Mouse (Mus musculus) lung, embryonic 14.5 days (tissue): Measurements from ENCODE around the gene Plppr3. TPM values are rescaled to one million over a fixed set of nuclear protein-coding genes. Genes with fewer than 3 reads are reported as not detected.

Experiments used
- ATAC-seq: fragments of 200-750 bp; cut with Nextera tagmentation; 2 replicates; pipeline ENCODE4 v1.8.0; 2017; ENCODE audit warnings: mild to moderate bottlenecking, moderate TSS enrichment, moderate library complexity; ENCODE audit not compliant: insufficient read depth
- DNase-seq: peaks from one replicate; pipeline ENCODE4 v3.0.0-alpha.2; 2015
- H3K27ac ChIP-seq: fragments of 300-500 bp; sonication (generic); 2 replicates; pipeline ENCODE4 v1.5.1; 2014; ENCODE audit warnings: low read depth, mild to moderate bottlenecking, moderate library complexity
- H3K27me3 ChIP-seq: fragments of 300-500 bp; sonication (generic); 2 replicates; pipeline ENCODE4 v1.6.1; 2014; ENCODE audit warnings: low read length, control low read depth; ENCODE audit not compliant: insufficient read depth
- H3K36me3 ChIP-seq: fragments of 300-500 bp; sonication (generic); 2 replicates; pipeline ENCODE4 v1.6.1; 2014; ENCODE audit warnings: control low read depth; ENCODE audit not compliant: insufficient read depth
- H3K4me1 ChIP-seq: fragments of 300-500 bp; sonication (generic); 2 replicates; pipeline ENCODE4 v1.6.1; 2014; ENCODE audit warnings: antibody characterized with exemption, control low read depth; ENCODE audit not compliant: insufficient read depth
- H3K4me2 ChIP-seq: fragments of 300-500 bp; sonication (generic); 2 replicates; pipeline ENCODE4 v1.6.1; 2014; ENCODE audit warnings: mild to moderate bottlenecking
- H3K4me3 ChIP-seq: fragments of 300-500 bp; sonication (generic); 2 replicates; pipeline ENCODE4 v1.5.1; 2014; ENCODE audit warnings: low read depth, low read length
- H3K9ac ChIP-seq: fragments of 300-500 bp; sonication (generic); 2 replicates; pipeline ENCODE4 v1.6.1; 2014
- H3K9me3 ChIP-seq: fragments of 300-500 bp; sonication (generic); 2 replicates; pipeline ENCODE4 v1.6.1; 2016; ENCODE audit warnings: low read depth, low read length, control low read depth
- CTCF ChIP-seq: IDR thresholded peaks from 2 replicates; pipeline ENCODE4 v1.5.1; 2016; ENCODE audit warnings: antibody characterized with exemption, low read depth
- WGBS: fragments of 180-500 bp; shearing (Covaris S2); extraction: QIAGEN DNeasy Blood & Tissue Kit; methylation state at CpG from one replicate; pipeline ENCODE4 v1.1.7; 2014; 5-methylcytosine and 5-hydroxymethylcytosine counted together
- polyA plus RNA-seq: library from polyadenylated mRNA; unstranded; fragments of >200 nt; fragmentation: Nextera tagmentation; extraction: Ambion mirVana; gene quantifications from 2 replicates; pipeline ENCODE4 v1.2.1, GENCODE M21; 2014

Plppr3 gene
- polyA plus RNA-seq, 1 experiment from 2014 or later: 37.4 TPM

DNA sequence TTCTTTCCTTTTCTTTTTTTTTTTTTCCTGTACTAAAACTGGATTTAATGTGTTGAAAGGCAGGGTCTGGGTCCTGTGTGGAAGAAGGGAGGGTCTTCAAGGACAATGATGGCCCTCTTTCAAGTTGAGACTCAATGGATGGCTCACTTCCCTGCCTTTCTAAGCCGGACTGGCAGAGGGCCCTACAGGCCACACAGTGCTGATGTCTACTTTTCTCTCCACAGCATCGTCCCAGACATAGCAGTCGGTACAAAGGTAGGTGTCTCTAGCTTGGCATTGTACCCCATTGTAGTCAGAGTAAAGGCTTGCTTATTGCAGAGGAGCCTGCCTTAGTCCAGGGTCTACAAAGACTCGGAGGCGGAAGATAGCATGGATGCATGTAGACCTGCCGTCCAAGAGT, 18.2 kb downstream of the Plppr3 start:
- peak overlapping the region; percentile 100 for H3K27ac ChIP-seq
- DNase-seq (no peak), ATAC-seq (no peak)
- H3K4me2 ChIP-seq: peak overlapping the region; percentile 96
- H3K9ac ChIP-seq: peak overlapping the region; percentile 99
- H3K4me1 ChIP-seq: peaks cover 39% of the 10 kb centered on the region
- H3K36me3 ChIP-seq: peaks cover 60% of the 10 kb centered on the region
- H3K9me3 ChIP-seq: no peaks in the 10 kb centered on the region
- no peak for TF ChIP-seq CTCF
- 15% methylated on average over 6 of the region's 6 CpGs for WGBS
- H3K4me3 ChIP-seq: peak overlapping the region; percentile 99
- no peaks in the 10 kb centered on the region for H3K27me3 ChIP-seq

GRCm38 (mm10) chr10:79855558-79856184, 18.8 kb downstream of the Plppr3 start:
- WGBS: under 1% methylated on average over 10 of the region's 10 CpGs

DNA sequence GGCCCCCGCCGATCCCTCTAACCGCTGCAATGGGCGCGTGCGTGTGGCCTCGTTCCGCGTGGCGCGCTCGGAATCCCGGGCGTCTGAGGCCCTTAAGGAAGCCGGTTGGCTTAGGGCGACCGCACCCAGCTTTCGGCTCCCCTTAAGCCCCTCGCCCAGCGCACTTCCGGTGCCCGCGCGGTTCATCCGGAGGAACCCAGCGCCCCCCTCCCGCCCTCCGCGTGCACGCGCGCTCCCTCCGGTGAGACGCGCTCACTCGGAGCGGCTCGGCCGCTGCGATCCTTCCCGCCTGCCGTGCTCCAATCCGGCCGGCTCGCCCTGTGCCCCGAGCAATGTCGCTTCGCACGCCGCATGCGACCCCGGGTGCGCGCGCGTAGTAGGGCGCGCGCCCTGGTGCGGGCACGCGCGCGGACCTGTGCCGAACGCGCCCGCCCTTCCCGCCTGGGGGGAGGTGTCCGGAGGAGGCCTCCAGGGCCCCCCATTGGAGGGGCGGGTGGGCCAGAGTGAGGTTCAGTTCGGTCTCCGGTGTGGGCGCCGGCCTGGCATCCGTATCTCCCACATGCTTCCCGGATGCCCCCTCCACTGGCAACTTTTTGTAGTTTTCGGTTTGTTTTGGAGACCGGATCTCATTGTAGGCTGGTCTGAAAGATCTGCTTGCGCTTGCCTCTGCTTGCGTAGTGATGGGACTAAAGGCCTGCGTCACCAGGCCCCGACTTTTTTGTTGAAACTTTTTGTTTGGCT, 19.5 kb downstream of the Plppr3 start:
- Histone ChIP-seq H3K27ac (peak overlapping the region; percentile 100), H3K4me3 (peak overlapping the region; percentile 99), H3K36me3 (peaks cover 46% of the 10 kb centered on the region), H3K27me3 (no peaks in the 10 kb centered on the region), H3K4me1 (peaks cover 39% of the 10 kb centered on the region), H3K9ac (peak overlapping the region; percentile 99), H3K4me2 (peak overlapping the region; percentile 96), H3K9me3 (no peaks in the 10 kb centered on the region)
- DNase-seq (peak; percentile 84), ATAC-seq (peak; percentile 14)
- TF ChIP-seq CTCF: no peak
- WGBS: under 1% methylated on average over 83 of the region's 83 CpGs

More at GRCm38 (mm10) chr10:79855558-79856184, 18.8 kb downstream of the Plppr3 start:
- Histone ChIP-seq H3K4me3 (peak overlapping the region; percentile 99), H3K4me2 (peak overlapping the region; percentile 96), H3K4me1 (peaks cover 39% of the 10 kb centered on the region), H3K27ac (peak overlapping the region; percentile 100), H3K9ac (peak overlapping the region; percentile 99), H3K36me3 (peaks cover 53% of the 10 kb centered on the region), H3K27me3 (no peaks in the 10 kb centered on the region), H3K9me3 (no peaks in the 10 kb centered on the region)
- no peak for TF ChIP-seq CTCF
- peak; percentile 64 for DNase-seq
- ATAC-seq: no peak

GRCm38 (mm10) chr10:79853860-79854795, 20.3 kb downstream of the Plppr3 start, which contains the start of gene Ptbp1:
Gene Ptbp1 (plus strand): TSS chr10:79854427.
- DNase-seq (peak; percentile 100), ATAC-seq (peak; percentile 85)
- peak within 1 kb of the TSS; percentile 100 for H3K27ac ChIP-seq
- peaks cover 35% of the 10 kb centered on the region for H3K4me1 ChIP-seq
- H3K9ac ChIP-seq: peak within 1 kb of the TSS; percentile 99
- H3K27me3 ChIP-seq: no peaks in the 10 kb centered on the region
- under 1% methylated on average over 75 of the region's 75 CpGs for WGBS
- no peak for TF ChIP-seq CTCF
- H3K9me3 ChIP-seq: no peaks in the 10 kb centered on the region
- H3K4me3 ChIP-seq: peak within 1 kb of the TSS; percentile 99
- peak within 1 kb of the TSS; percentile 97 for H3K4me2 ChIP-seq
- peaks cover 38% of the 10 kb centered on the region for H3K36me3 ChIP-seq

- Histone ChIP-seq H3K9ac (peak overlapping the region; percentile 86), H3K27me3 (no peaks in the 10 kb centered on the region), H3K4me3 (peak overlapping the region; percentile 99), H3K9me3 (no peaks in the 10 kb centered on the region), H3K27ac (peak overlapping the region; percentile 100), H3K4me2 (peak overlapping the region; percentile 97), H3K36me3 (peaks cover 31% of the 10 kb centered on the region), H3K4me1 (peaks cover 34% of the 10 kb centered on the region)
- DNase-seq (peak; percentile 100), ATAC-seq (peak; percentile 67)
- TF ChIP-seq CTCF: no peak
- WGBS: 2% methylated on average over 15 of the region's 15 CpGs
These were observed 21.0 kb downstream of the Plppr3 start for GRCm38 (mm10) chr10:79853392-79853791.

DNA sequence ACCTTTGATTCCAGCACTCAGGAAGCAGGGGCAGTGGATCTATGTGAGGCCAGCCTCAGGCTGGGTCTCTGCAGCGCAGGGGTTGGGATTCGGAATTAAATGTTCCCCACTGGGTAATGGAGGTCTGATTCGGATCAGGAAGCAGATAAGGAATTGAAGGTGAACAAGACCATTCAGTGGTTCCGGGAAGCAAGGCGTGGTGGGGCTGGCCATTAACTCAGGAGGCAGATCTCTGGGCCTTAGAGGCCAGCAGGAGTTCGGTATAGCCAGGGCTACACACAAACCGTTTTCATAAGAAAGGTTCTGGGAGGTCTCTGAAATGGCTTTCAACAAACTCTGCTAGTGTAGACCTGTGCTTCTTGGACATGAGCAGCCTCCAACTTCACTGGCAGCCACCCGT, 21.6 kb downstream of the Plppr3 start:
- Histone ChIP-seq H3K9ac (peak overlapping the region; percentile 86), H3K9me3 (no peaks in the 10 kb centered on the region), H3K4me2 (peak overlapping the region; percentile 97), H3K4me3 (peak overlapping the region; percentile 99), H3K4me1 (peaks cover 28% of the 10 kb centered on the region), H3K36me3 (peaks cover 25% of the 10 kb centered on the region), H3K27me3 (no peaks in the 10 kb centered on the region), H3K27ac (peak overlapping the region; percentile 100)
- DNase-seq (no peak), ATAC-seq (no peak)
- TF ChIP-seq CTCF: no peak
- 25% methylated on average over 8 of the region's 8 CpGs for WGBS
